Mouse (Mus musculus): Measurements from ENCODE around the gene Timd4.

DNA sequence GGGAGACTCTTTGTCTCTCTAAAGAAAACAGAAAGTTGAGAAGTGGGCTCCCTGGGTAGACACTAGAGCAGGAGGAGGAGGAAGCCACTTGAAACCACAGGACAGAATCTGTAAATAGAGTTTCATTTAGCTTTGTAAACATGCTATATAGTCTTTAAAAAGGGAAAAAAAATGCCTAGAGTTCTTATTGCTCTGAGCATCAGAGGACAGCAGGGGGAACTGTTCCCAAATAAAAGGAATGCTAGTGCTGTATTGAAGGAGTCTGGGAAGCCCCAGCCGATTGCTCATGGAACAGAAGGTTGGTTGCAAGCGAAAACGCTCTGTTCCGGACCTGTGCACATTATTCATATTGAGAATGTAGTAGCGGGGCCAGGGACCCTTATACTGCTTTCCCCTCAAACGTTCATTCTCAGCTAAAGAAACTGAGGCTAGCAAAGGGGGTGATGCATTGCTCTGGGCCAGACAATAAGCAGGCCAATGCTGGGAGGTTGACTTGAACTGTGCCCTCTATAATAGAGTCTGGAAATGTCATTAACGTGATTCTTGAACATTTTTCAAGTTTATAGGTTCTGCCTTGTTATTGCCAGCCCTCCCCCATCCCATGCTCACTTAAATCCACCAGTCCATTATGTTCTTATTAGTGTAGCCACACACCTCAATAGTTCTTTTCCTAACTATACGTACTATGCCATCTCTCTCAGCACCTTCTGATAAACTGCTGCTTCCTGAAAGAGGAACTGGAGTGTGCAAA lies 37.8 kb downstream of the Timd4 start:
- TF ChIP-seq CTCF (IDR thresholded peaks at IDR 0.05; ENCODE audit: insufficient read depth, low read depth, low read length) (no peak), POLR2A (IDR thresholded peaks at IDR 0.05; ENCODE audit: insufficient read depth, low read depth, low read length) (no peak)
